Mouse (Mus musculus) kidney, postnatal 4 days (tissue): ENCODE measurements around the gene Dph2.

Source experiments
- DNase-seq, 2 experiments: peaks; one replicate each; pipeline ENCODE4 v3.0.0; 2021; ENCODE audit warnings: mixed read lengths in 2 of 2

Gene Dph2

DNA sequence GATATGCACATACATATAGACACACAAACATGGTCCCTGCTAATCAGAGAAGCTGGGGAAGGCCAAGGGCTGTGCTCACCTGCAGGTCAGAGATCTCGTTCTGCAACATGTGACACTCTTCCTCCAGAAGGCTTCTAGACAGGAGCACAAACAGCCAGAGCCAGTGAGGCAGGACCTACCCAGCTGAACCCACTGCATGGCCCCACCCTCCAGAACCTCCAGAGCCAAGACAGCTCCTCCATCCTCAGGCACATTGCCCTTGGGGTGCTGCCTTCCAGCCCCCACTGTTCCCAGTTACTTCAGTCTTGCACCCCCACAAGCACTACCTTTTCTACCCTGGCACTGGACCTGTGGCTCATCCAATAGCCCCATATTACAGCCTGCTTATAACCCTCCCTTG, 21.4 kb downstream of the Dph2 start:
- DNase-seq: no peak

DNA sequence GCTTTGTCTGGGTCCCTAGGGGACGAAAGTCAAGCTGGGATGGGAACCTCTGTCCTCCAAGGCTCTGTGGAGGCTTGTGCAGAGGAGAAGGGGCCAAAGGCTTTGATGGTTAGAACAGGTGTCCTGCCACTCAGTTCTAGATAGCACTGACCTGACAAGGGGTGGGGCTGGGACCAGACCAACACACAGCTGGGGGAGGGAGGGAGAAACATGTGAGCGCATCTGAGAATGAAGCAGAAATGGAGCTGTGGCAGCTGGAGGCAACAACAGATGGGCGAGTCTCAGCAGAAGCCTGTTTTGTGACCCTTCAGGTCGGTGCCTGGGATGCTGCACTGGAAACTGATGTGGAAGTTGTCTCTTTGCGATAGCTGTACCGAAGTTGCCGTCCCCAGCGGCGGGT, 22.5 kb downstream of the Dph2 start:
- DNase-seq: no peak

DNA sequence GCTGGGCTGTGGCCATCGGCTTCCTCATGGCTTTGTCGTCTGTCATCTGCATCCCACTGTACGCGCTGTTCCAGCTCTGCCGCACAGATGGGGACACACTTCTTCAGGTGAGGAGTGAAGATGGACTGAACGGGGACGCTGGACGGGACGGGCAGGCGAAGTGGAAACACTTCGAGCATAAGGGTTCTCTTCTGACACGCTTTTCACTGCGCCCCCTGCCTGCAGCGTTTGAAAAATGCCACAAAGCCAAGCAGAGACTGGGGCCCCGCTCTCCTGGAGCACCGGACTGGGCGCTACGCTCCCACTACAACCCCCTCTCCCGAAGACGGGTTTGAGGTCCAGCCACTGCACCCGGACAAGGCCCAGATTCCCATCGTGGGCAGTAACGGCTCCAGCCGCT, 24.0 kb downstream of the Dph2 start:
- peak; percentile 83 to 84 for DNase-seq

DNA sequence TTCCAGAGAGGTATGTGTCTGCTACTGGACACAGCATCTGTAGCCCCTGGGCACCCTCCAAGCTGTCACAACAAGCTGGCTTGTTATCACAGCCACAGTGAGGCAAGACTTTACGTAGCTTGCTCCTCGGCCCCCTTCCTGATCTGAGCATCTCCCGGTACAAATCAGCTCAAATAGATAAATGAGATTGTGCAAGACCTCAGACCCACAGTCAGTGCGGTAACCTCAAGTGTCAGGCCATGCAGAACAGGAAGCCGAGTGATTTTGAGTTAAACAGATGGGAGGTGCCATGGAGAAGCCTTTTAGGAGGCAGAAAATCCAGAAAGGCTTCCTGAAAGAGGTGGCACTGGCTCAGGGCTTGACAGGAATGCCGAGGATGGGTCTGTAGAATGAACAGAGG, 24.8 kb downstream of the Dph2 start:
- DNase-seq: no peak

DNA sequence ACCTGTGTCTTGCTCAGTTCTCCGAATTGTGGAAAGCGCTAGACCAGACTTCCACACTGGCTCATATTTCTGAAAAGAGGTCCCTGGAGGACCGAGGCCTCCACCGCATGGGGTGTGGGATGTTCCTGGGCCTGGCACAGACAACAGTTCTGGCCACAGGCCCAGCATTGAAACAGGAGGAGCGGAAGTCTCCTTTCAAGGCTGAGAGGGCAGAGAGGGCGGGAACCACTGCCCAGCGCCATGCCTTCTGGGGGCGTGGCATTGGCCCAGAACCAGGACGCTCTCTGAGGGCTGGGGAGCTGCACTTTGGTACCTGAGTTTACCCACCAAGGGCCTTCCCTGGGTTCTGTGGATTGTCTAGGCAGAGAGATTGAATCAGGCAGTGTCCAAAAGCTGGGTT, 25.7 kb downstream of the Dph2 start:
- peak; percentile 83 to 89 for DNase-seq

DNA sequence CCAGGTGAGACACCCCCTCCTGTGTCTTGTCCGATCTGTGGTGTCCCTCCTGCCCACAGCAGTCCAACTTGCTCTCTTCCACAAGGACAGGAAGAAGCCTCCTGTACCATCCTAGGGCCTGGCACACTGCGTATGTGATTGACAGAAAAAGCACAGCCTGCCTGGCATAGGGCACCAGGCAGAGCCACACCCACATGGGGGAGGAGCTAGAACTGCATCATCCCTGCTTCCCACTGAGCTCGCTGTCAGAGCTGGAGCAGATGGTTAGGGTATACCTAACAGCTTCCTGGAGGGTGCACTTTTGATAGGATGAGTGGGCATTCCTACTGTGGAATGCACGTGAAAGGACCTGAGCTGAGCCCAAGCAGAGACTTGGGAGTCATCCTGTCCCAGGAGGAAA, 29.0 kb downstream of the Dph2 start:
- DNase-seq: peak; percentile 55 to 66

DNA sequence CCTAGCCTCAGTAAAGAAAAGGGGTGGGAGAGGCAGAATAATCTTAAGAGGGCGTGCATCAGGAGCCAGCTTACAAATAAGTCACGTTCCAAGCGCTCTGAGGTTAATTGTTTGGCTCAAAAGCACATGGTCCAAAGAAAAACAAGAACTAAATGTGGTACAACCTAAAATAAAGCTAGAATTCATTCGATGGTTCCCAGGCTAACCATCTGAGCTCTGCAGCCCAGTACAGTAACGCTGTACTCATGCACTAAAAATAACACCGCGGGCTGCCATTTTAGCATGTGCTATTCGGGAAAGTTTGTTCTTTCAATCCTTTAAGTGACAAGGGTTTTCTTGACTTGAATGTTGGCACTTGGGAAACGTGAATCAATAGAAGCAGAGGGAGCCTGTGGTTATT, 31.3 kb downstream of the Dph2 start:
- no peak for DNase-seq

DNA sequence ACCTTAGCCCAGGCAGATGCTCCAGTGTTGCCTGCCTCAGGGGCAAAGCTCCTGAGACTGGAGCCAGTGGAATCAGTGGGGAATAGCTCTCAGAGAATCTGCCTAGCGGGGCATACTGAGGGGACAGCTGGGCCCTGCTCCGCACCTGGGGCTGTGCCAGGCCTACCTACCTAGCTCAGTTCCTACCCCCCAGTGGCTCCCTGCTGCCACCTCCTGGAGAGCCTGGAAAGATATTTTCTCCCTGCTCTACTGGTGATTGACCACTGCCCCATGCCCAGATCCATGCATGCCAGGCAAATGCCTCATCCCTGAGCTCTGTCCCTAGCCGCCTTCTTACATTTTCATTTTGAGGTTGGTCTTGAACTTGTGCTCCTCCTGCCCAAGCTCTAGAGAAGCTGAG, 33.0 kb downstream of the Dph2 start:
- peak; percentile 83 to 85 for DNase-seq

DNA sequence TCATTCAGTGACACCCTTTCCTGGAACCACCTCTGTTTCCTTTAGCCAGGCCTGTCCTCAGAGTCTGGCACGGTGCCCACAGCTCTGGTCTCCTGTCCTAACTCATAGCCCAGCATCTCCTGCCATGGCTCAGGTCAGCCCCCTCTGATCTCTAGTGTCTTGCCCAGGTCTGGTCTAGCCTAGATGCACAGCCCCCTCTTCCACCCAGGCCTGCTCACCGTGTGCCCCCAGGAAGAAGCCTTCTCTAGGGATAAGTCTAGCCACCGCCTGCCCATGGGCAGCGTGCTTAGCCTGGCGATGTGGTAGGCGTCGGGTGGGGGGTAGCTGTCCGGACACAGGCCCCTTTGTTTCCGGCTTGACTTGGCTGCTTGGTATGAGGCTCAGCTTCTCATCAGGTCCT, 36.7 kb downstream of the Dph2 start:
- peak; percentile 46 to 49 for DNase-seq

DNA sequence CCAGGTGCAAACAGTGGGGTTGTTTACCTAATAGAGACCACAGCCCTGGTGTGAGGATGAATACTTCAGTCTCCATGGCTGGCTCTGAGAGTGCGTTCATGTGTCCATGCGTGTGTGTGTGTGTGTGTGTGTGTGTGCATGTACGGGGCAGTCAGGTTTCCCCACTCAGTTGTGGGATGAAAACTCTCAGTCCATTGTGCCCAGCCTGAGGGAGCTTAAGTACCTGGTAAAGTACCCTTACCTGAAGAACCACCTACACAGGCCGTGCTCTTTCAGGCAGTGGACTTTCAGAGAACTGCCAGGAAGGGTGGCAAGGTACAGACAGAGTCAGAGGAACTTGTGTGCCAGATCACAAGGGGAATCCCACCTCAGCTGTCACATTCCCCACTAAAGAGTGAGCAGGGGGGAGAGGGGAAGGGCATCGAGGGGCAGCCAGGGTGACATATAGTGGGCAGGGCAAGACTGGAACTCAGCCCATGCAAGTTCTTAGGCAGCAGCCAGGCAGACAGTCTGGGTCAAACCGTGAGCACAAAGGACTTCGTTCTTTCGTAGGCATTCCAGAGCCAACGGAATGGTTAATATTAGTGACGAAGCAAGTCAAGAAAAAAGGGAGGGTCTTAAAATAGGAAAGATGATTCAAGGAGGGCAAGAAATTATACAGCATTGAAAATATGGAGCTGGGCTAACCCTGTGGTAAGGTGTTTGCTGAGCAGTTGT, 39.5 kb downstream of the Dph2 start:
- no peak for DNase-seq

DNA sequence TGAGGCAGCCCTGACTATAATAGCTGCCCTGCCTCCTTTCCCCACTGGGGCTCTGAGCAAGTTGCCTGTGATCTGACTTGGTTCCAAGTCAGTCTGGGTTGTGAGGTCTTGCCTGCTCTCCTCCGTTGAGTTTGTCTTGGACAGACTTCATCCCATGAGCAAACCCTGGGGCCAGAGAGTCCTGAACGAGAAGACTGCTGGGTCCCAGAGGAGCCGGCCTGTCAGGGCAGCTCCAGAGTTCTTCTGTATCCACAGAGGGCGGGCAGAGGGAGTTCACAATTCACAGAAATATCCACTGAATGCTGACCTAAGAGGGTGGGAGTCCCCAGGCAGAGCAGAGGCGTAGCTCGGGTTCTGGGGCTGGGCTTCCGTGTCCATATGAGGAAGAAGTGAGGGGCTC, 41.0 kb downstream of the Dph2 start:
- peak; percentile 42 to 56 for DNase-seq

DNA sequence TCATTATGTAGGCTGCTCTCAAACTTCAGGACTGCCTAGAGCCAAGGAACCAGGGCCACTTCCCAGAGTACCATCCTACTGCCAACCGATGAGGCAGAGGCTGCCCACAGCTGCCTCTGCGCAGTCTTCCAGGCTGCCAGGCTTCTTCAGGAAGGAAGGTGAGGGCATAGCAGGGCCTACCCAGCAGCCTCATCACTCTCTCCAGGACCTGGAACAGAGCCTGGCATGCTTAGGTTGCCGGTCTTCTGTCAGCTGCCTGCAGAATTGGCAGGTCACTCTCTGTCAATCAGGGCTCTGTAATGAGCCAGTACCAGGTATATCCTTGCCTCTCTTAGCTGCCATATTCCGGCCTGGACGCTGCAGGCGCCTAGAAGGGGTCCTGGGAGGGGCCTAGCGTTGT, 41.7 kb downstream of the Dph2 start:
- DNase-seq: no peak

DNA sequence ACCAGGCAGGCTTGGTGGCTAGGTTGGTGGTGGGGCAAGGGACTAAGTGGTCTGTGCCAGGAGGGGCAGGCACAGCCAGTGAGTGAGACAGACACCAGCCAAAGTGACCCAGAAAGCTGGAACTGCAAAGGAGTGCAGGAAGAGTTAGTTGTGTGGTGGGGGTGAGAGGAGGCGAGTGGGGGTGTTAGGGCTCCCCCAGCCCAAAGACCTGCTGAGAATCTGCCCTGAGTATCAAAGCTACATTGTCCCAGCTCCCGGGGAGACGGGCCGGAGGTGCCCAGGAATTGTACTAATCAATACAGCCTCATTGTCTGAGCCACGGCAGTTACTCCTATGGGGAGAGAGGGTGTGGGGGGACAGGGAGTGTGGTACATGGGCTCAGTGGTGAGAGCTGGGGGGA, 42.3 kb downstream of the Dph2 start:
- DNase-seq: no peak

DNA sequence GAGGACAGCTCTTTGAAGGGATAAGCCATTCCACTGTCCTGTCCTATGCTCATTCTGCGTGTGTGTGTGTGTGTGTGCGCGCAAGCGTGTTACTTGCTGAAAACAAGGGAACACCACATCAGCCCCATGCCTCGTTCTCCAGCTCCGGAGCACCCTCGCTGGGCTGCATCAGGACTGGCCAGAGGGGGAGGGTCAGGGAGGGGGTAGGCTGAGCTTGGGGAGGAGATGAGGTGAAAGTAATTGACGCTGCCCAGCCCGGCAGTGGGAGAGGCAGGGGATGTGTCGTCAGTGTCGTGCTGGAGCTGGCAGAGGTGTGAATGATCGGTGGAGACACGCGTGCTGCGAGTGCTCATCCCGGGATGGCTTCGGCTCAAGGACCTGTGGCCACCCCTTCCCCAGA, 42.8 kb downstream of the Dph2 start:
- no peak for DNase-seq

DNA sequence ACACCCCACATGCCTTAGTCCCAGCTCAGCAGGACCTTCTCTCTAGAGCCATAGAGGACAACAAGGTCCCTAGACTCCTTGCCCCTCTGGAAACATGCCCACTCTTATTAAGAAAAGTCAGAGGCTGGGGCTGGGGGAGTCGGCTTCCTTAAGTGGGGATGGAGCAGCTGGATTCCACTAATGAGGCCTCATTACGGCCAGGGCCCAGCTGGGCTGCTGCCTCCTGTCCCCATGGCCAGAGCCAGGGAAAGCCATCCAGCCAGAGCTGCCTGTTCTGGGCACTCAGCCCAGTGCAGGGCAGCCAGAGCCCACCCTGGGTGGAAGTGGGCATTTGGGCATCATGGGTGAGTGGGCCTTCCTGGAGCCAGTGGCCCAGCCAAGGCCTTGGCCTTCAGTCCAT, 44.8 kb downstream of the Dph2 start:
- DNase-seq: no peak

DNA sequence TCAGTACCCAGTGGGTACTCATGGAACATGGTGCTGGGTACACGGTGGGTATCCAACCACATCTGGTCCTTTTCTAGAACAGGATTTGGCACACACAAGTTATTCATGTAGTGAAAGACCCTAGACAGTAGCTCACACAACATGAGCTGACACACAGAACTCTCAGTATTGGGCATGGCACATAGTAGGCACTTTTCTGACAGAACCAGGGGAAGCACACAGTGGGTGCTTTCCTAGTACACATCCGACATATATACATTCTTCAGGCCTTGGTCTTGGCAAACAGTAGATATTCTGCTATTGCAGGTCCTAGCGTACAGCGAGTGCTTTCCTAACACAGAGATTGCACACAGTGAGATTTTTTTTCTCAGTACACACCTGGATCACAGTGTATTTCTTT, 45.6 kb downstream of the Dph2 start:
- DNase-seq: no peak

DNA sequence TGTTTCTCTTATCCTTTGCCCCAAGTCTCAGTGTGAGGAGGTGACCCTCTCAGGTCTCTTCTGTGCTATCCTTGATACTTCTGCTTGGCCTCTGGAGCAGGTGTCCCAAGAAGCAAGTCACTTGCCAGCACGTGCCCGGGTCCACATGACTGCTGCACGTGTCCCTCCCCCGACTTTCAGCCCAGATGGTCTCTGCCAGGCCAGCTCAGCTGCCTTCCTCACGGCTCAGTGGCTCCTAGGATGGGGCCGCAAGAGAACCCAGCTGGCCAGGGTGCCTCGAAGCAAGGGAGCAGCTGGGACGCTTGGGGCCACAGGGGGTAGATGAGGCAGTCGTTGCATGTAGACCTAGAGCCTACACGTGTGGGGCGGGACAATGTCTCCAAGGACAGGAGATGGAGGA, 46.5 kb downstream of the Dph2 start:
- DNase-seq: peak; percentile 44 to 61

DNA sequence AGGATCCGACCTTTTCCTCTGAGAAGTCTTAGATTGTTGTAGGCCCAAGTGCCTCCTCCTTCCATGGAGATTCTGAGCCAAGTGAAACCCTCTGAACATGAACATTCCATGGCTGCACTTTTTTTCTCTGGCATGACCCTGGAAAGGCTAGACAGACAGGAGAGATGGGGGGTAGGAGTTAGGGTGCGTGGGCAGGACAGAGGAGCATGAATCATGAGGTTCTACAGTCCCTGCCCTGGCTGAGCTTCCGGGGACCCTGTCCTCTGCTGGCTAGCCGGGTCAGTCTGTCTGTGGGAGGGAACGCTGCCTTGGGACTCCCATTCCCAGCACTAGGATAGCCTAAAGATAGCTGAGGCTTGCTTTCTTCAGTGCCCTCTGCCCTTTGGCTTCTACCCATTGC, 47.4 kb downstream of the Dph2 start:
- no peak for DNase-seq

DNA sequence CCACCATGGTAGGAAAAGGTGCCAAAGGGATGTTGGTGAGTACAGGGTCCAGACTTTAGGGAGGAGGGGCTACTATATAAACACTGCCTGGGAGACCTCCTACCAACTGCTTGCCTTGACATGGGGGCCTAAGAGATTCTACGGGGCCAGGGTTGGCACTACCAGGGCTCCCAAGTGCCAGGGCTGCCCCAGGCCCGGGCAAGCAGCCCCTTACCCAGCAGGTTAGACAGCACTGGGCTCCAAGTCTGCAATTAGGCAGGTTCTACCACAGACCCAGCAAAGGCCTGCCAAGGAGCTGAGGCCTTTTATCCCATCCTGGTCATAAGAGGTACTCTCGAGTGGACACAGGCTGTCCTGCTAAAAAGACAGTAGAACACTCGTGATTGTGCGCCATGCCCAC, 48.7 kb downstream of the Dph2 start:
- DNase-seq: no peak

DNA sequence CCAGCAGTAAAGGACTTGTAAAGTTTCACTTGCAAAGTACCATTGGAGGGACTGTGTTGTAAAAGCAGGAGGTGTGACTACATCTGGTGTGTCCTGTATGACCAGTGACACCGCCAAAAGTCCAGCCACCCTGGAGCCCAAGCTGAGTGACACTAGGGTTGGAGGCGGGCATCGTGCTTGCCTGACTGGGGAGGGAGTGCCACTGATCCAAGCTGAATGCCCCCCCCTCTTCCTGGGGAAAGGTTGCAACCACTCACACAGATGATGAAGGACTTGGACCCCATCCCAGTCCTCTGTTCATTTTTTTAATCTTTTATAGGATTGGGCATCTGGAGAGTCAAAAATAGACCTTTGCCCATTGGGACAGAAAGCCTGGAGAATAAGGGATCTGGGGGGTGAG, 50.3 kb downstream of the Dph2 start:
- DNase-seq: no peak

DNA sequence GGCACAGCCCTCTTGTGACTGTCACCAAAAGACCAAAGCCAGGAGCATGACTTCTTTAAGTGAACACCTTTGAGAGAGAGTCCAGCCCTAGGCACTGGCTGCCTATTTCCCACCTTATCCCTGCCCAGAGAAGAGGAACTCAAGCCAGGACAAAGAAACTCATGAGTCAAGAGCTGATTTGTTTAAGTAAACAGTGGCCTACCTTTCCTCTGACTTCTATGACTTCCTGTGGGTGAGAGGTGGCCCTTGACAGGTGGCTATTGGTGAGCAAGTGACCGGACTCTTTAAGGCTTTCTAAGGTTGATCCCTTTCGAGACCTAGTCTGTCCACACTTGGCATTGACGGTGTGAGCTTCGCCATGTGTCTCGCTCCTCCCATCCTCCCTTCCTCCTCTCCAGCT, 51.0 kb downstream of the Dph2 start:
- DNase-seq: no peak

DNA sequence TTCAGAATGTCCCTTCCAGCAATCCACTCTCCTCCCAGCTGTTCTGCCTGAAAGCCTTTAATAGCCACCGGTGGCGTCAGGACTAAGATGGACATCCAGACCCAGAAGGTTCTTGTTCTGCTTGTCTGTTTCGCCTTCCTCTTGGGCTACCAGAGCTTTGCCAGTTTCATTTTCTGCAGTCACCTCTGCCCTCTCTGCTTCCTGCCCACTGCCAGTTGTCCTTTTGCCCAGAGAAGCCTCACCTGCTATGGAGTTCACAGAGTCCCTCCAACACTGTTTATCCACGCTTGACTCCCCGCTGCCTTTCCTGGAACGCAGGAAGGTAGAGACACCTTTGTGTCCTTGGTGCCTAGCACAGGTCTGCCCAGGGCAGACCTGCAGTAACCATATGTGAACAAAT, 52.5 kb downstream of the Dph2 start:
- DNase-seq: peak in 1 of 2 experiments; percentile 47
